Mouse (Mus musculus): ENCODE results near the gene Tmem254a.
"Not testable (repeated sequence)": the region's sequence is repeated elsewhere in the genome, so short reads cannot be mapped to it uniquely, and the experiment has no call there.

GRCm38 (mm10) chr14:25903000-25903399 is 24.5 kb downstream of the Tmem254a start, which contains the start of gene Plac9a:
- TF ChIP-seq CTCF (conservative IDR thresholded peaks at IDR 0.05; ENCODE audit: low read length); NANOG (IDR thresholded peaks at IDR 0.05; ENCODE audit: borderline replicate concordance, low read length): not testable (repeated sequence)
